Mouse (Mus musculus): ENCODE data around the gene Wbp1l.

Wbp1l gene

GRCm38 (mm10) chr19:46599375-46600256, 732 bp downstream of the Wbp1l start:
- DNase-seq (ENCODE audit: low spot score): peak; percentile 22

DNA sequence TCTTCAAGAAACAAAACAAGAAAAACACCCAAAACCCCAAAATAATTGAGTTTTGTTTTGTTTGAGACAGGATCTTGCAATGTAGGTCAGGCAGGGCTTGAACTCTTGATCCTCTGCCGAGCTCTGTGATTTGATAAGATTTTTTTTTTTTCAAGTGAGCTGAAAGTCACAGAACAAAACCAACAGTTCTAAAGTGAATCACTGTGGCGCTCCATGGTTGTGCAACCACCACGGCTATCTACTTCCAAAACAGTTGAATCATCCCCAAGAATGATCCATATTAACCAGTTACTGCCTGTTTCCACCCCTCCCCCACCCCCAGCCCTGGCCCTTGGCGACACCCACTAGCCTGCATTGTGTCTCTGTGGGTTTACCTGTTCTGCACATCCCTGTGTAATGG, 1.5 kb downstream of the Wbp1l start:
- no peak for DNase-seq (ENCODE audit: low spot score)

DNA sequence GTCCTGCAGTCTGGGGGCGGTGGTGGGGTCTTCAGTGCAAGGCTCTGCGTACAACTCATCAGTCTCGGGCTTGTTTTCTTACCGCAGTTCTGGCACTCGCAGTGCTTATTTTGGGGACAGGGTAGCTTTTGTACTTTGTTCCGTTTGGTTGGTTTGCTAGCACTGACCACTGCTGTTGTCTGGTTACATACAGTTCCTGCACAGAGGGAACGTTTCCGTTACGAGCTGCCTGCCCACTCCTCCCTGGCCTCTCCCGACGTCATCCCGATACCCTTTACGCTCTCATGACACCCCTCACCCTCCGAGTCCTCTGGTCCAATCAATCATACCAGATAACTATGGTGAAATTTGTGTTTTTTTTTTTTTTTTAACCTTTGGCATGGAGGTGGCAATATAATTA, 2.6 kb downstream of the Wbp1l start:
- no peak for DNase-seq (ENCODE audit: low spot score)

DNA sequence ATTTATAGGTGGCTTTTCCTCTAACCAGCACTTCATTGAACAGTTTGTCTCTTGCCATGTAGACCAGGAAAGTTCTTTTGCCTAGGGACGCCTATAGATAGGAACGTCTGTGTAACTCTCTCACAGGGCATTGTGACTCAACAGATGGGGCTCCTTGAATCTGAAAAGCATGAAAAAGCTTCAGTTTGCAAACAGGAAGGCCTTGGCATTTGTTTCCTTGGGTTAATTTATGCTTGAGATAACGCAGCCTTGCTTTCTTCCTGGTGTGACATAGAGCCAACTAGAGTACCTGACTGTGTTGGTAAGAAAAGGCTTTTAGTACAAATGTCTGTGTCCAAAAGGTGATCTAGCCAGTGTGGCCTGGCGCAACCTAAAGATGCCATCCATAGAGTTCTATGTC, 3.5 kb downstream of the Wbp1l start:
- DNase-seq (ENCODE audit: low spot score): no peak

DNA sequence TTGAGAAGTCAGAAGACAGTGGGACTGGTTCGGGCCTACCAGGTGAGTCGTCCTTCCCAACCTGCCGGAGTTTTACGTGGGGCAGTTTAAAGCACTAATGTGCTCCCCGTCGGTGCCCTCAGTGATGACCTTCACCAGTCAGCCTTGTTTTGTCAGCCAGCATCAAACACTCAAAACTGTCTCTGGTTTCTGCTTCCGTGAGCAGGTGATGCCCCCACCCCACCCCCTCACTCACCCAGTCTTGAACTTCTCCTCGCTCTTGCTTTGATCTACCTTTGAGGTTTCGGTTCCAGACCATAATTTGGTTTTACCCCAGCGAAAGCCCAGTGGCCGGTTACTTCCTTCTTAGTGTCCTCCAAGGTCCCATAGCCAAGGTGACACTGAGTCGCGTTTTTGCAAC, 7.8 kb downstream of the Wbp1l start:
- no peak for DNase-seq (ENCODE audit: low spot score)

DNA sequence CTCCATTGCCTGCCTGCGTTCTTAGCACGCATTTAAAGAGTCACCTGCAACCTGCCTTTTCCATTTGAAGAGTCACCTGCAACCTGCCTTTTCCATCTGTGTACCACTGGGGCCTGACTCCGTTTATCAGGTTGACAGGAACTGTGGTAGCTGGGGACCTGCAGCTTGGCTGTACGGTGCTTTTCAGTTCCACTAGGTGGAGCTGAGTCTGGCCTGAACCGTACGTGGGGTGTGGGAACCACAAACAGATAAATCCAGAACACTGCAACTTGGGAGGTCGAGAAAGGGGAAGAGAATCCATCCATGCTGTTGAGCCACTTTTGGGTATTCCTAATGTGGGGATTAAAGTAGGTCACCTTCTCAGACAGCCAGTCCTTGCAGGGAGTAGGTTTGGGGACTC, 8.5 kb downstream of the Wbp1l start:
- peak; percentile 22 for DNase-seq (ENCODE audit: low spot score)

GRCm38 (mm10) chr19:46608158-46608557, 9.3 kb downstream of the Wbp1l start:
- DNase-seq (ENCODE audit: low spot score): no peak

DNA sequence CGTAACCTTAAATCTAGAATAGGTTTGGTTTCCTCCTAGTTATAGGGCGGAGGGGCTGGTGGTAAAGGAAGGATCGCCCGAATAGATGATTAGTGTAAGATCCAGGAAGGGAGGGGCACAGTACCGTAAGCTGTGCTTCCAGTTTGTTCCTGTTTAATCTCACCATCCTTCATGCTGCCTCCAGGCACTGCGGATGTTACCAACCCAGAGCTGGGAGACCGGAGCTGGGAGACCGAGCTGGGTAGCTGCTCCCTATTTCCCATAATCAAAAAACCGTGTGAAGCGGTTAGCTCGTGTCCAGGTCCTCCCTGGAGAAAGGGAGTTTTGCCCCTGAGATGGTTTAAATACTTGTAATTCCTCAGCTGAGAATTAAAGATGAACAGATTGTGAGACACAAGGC, 17.5 kb downstream of the Wbp1l start:
- DNase-seq (ENCODE audit: low spot score): no peak

DNA sequence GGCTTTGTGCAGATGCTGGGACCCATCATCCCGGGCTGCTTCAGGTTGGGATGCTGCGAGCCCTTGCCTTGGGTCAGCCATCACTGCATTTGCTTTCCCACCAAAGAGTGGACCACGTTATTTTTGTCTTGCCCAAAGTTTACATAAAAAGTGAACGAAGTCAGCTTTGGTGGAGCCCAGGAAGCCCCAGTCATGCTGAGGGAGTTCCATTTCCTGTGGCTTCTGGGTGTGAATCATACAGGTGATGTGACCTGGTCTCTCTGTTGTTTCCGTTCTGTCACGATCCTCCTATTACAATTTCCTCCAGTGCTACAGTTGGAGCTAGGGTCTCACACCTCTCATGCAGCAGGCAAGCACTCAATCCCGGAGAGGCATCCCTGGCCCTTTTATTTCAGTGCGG, 18.5 kb downstream of the Wbp1l start:
- no peak for DNase-seq (ENCODE audit: low spot score)

- no peak for DNase-seq (ENCODE audit: low spot score)
Measured at GRCm38 (mm10) chr19:46618322-46618721, 19.4 kb downstream of the Wbp1l start.

GRCm38 (mm10) chr19:46619001-46619400, 20.1 kb downstream of the Wbp1l start:
- DNase-seq (ENCODE audit: low spot score): no peak

- DNase-seq (ENCODE audit: low spot score): no peak
Measured at GRCm38 (mm10) chr19:46619518-46619917, 20.6 kb downstream of the Wbp1l start.

- no peak for DNase-seq (ENCODE audit: low spot score)
Measured at GRCm38 (mm10) chr19:46620016-46620808, 21.3 kb downstream of the Wbp1l start.

DNA sequence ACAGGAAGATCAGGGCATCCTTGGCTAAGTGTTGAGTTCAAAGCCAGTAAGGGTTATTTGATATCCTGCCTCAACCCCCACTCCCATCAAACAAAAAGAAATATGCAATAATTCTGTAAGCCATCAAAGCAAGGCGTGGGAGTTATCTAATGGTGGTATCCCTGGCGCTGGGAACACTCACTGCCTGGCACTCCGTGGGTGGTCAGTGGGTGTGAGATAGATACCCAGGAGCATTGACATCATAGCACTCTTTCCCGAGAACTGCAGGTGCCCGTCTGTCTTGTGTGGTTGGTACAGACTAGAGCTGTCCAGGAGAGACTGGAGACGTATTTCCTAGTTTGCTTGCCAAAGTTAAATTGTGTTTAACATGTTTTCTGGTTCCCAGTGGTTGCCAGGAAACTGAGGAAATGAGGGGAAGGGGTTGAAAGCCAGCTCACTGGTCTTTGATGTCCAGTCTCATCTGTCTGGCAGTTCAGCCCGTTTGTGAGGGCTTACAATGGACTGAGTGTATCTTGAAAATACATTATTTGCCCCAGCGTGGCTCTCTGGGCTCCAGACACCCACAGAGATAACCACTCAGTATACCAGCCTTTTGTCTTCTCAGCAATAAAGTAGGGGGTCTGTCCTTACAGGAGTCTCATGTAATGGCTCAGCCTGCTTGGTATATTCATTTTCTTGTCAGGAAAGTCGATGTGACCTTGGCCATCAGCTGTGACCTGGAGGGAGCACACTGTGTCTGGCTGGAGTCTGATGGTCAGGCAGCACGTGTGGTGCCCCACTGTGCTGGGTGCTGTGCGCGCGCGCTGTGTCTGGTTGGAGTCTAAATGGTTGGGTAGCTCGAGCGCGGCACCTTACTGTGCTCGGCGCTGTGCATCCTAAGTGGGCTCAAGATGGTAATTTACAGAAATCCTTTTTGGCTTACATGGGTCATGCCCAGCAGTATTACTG, 22.6 kb downstream of the Wbp1l start:
- DNase-seq (ENCODE audit: low spot score): no peak

DNA sequence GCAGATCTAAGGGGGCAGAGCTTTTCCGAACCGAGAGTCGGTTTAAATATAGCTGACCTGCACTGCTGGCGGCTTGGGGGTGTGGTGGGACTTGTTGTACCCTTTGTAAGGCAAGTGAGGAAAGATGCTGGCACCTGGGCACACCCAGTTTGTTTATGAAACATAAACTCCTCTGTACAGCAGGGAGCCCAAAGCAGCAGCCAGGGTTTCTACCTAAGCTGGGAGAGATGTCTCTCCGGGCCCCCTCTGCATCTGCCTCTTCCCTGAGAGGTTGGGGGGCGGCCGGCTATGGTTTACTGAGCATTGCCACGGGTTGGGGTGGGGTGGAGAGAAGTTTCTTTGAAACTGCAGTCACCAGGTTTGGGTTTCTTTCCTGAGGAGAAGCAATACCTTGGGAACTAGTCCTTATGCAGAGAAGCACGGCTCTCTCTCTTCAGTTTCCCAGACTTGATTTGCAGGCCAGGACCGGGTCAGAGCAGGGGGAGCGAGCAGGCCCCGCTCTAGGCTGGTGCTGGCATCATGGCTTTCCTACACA, 23.8 kb downstream of the Wbp1l start:
- DNase-seq (ENCODE audit: low spot score): no peak

GRCm38 (mm10) chr19:46623194-46623667, 24.3 kb downstream of the Wbp1l start:
- DNase-seq (ENCODE audit: low spot score): no peak

DNA sequence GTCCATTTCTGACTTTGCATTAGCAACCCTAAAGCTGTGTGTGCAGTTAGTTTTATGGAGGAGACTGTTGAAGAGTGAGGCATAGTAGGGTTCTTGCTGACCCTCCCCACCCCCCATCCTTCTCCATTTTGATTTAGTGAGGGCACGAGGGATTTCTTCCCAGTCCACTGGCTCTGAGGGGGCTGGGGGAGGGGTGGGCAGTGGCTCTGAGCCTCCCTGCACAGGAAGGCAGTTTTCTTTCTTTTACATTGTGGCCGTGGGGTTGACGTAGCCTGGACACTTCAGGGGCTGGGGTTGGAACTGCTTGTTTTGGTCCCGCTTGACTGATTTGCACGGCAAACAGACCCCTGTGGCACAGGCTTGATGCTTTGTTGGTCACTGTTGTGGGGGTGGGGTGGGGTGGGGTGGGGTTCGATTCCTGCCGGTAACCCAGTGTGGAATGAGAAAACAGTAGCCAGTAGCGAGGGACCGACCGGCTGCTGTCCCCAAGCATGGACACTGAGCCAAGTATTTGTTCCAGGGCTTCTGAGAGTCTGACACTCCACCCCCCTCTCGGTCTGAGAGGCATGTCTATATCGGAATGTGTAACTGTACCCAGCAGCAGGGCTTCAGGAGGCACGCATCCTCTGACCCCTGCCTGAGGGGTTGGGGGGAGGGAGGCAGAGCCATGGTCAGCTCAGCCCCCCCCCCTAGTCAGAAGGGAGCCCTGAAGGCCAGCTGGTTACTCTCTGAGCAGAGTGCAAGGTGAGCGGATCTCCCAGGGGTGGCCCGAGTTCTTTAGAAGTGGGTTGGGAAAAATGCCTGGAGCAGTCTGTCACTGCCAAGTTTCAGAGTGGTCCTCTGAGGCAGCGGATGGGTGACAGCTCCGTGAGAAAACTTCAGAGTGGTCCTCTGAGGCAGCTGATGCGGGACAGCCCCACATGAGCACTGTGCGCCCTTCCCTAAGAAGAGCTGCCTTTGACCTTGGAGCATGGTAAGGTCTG, 25.2 kb downstream of the Wbp1l start:
- no peak for DNase-seq (ENCODE audit: low spot score)

DNA sequence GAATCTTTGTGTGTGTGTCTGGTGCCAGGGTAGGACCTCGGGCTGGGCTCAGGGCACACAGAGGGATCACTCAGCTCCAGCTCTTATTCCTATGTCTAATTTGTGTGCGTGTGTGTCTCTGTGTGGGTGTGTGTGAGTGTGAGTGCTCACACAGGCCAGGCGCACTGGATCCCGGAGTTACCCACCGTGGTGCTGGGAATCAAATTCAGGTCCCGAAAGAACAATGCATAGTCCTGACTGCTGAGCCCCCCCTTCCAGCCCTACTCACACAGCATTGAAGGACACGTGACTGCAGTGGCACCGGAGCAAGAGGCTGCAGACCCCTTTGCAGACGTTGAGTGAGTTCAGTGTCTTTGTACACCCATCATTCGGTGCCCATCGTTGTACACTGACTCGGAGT, 26.1 kb downstream of the Wbp1l start:
- DNase-seq (ENCODE audit: low spot score): no peak

DNA sequence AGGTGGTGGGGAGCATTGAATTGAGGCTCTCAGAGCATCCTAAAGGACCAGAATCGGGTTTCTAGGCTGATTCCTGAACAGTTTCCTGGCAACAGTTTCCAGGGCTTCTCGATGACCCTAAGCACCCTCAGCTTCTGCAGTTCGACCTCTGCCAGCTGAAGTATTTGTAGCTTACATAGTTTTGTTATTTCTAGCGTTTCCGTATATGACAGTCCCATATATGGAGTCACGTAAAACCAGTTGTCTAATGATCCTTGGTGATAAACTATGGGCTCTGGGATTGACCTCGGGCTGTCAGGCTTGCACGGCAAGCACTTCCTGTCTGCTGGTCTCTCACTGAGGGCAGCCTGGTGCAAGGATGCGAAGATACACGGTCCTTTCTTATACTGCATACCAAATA, 26.6 kb downstream of the Wbp1l start:
- no peak for DNase-seq (ENCODE audit: low spot score)

DNA sequence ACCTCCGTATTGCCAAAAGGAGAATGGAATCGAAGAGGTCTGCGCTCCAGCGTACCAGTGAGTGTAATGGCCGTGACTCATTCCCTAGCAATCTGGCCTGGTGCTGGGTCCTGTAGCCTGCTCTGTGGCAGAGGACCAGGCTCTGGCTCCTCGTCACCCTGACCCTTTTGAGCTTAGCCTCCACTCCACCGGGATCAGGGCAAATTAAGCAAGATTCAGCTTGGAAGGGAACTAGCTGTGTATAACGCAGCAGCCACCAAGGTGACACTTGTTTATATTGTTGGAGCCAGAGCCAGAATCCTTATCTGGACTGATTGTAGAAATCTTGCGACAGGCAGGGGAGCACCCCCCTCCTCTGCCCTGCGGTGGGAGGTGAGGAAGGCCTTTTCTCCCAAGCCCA, 29.5 kb downstream of the Wbp1l start:
- DNase-seq (ENCODE audit: low spot score): no peak

DNA sequence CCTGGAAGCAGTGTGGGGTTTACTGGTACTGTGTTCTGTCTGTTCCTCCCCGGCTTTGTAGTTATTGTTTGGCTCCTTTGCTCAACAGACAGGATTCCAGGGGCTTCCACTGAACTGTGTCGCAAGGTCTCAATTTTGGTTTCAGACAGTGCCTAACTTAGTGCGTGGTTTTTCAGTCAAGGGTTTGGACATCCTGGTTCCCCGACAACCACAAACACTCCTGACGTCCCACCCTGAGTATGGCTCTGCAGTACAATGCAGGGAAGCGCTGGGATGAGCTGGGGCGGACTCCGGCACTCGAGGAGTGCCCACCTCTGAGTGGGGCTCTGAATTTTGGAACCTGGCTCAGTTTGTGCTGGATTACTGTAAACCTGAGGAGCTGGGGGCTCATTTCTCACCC, 30.9 kb downstream of the Wbp1l start:
- DNase-seq (ENCODE audit: low spot score): no peak

Measured in c-Kit-positive CD71-positive TER-119-positive erythroid progenitor cells, embryonic 14.5 days (primary cell).